In genomic region chr4:118054615-118055014, GRCm38 (mm10) we compare ENCODE assay signal across 23 mouse cellular contexts.
DNase-seq lines count a peak whose midpoint lies in the region; ATAC-seq and TF ChIP-seq lines count a peak whose summit lies in the region.
"Had no signal": no experiment of that assay in that cellular context is flagged by ENCODE, and none has a peak within 500 bp of the region (broad histone marks: within the 10 kb centered on the region; RNA-seq: fewer than 3 reads in every experiment).

No protein-coding gene starts in this region.

- no peak for ATAC-seq in stomach, embryonic 15.5 days (ENCODE audit: insufficient read depth, low FRiP score, low read depth)
- no peak for ATAC-seq in stomach, postnatal 0 days (ENCODE audit: low FRiP score, low TSS enrichment)
- ATAC-seq in embryonic facial prominence, embryonic 13.5 days (ENCODE audit: insufficient number of reproducible peaks, insufficient read depth, low FRiP score, low TSS enrichment, low read depth), result peak; percentile 67; the same call in 1 of the 2 replicates
- peak; percentile 38 for ATAC-seq in limb, embryonic 13.5 days (ENCODE audit: low FRiP score, low read depth)
- ATAC-seq: forebrain, embryonic 14.5 days; midbrain, embryonic 13.5 days had no signal

- H3K27ac ChIP-seq in stomach, embryonic 15.5 days, result 0 out of 2 replicates have a peak overlapping the region, but pooled peaks have one; percentile 11
- H3K27ac ChIP-seq in stomach, postnatal 0 days (replicated peaks), result no peak overlapping the region
- H3K27ac ChIP-seq in embryonic facial prominence, embryonic 13.5 days, result peak overlapping the region; percentile 77
- H3K27ac ChIP-seq in limb, embryonic 13.5 days, result peak overlapping the region; percentile 72
- H3K27ac ChIP-seq: gastrocnemius, adult 2 months; heart, embryonic 10.5 days; hindbrain, embryonic 10.5 days; midbrain, embryonic 13.5 days had no signal

- peaks cover 33% of the 10 kb centered on the region for H3K4me1 ChIP-seq in stomach, embryonic 15.5 days
- peaks cover 12% of the 10 kb centered on the region for H3K4me1 ChIP-seq in stomach, postnatal 0 days (replicated peaks; ENCODE audit: control insufficient read depth, insufficient read depth)
- H3K4me1 ChIP-seq in embryonic facial prominence, embryonic 13.5 days, result peaks cover 47% of the 10 kb centered on the region
- peaks cover 62% of the 10 kb centered on the region for H3K4me1 ChIP-seq in limb, embryonic 13.5 days

- no peaks in the 10 kb centered on the region for H3K36me3 ChIP-seq in stomach, embryonic 15.5 days
- no peaks in the 10 kb centered on the region for H3K36me3 ChIP-seq in stomach, postnatal 0 days (ENCODE audit: control insufficient read depth, insufficient read depth, low read length)
- no peaks in the 10 kb centered on the region for H3K36me3 ChIP-seq in embryonic facial prominence, embryonic 13.5 days
- peaks cover 4% of the 10 kb centered on the region; the same call in 1 of the 2 replicates for H3K36me3 ChIP-seq in limb, embryonic 13.5 days
- H3K36me3 ChIP-seq: heart, embryonic 10.5 days; hindbrain, embryonic 10.5 days; midbrain, embryonic 13.5 days had no signal

- TF ChIP-seq CTCF in stomach, postnatal 0 days (IDR thresholded peaks at IDR 0.05; ENCODE audit: low read depth), result no peak

- TF ChIP-seq EP300 in stomach, postnatal 0 days (optimal IDR thresholded peaks at IDR 0.05), result no peak

- H3K27me3 ChIP-seq in stomach, embryonic 15.5 days (replicated peaks), result no peaks in the 10 kb centered on the region
- H3K27me3 ChIP-seq in stomach, postnatal 0 days (ENCODE audit: control insufficient read depth, insufficient read depth, low read length), result no peaks in the 10 kb centered on the region
- H3K27me3 ChIP-seq in embryonic facial prominence, embryonic 13.5 days, result no peaks in the 10 kb centered on the region
- H3K27me3 ChIP-seq in limb, embryonic 13.5 days, result no peaks in the 10 kb centered on the region
- H3K27me3 ChIP-seq: CH12.LX; megakaryocyte, embryonic 14.5 days; midbrain, embryonic 13.5 days had no signal

- WGBS in stomach, embryonic 15.5 days, result 58% methylated on average over 8 of the region's 8 CpGs
- 49% methylated on average over 8 of the region's 8 CpGs for WGBS in stomach, postnatal 0 days
- WGBS in embryonic facial prominence, embryonic 13.5 days, result 27% methylated on average over 8 of the region's 8 CpGs
- 32% methylated on average over 8 of the region's 8 CpGs for WGBS in limb, embryonic 13.5 days

- peak overlapping the region; percentile 33 for H3K4me2 ChIP-seq in stomach, embryonic 15.5 days
- no peak overlapping the region for H3K4me2 ChIP-seq in stomach, postnatal 0 days (replicated peaks; ENCODE audit: low read depth)
- H3K4me2 ChIP-seq in embryonic facial prominence, embryonic 13.5 days, result peak overlapping the region; percentile 48
- peak overlapping the region; percentile 51 for H3K4me2 ChIP-seq in limb, embryonic 13.5 days (replicated peaks)
- H3K4me2 ChIP-seq: midbrain, embryonic 13.5 days had no signal

- intact Hi-C loops in gastrocnemius, postnatal 36 days (cut with DNase I), result no loop called here

- H3K4me3 ChIP-seq in stomach, embryonic 15.5 days (replicated peaks), result no peak overlapping the region
- no peak overlapping the region for H3K4me3 ChIP-seq in stomach, postnatal 0 days (ENCODE audit: low read depth, low read length)
- H3K4me3 ChIP-seq in embryonic facial prominence, embryonic 13.5 days, result no peak overlapping the region
- H3K4me3 ChIP-seq in limb, embryonic 13.5 days, result peak overlapping the region; percentile 20
- H3K4me3 ChIP-seq: gastrocnemius, adult 2 months; heart, embryonic 10.5 days; hindbrain, embryonic 10.5 days; megakaryocyte, embryonic 14.5 days; midbrain, embryonic 13.5 days had no signal

- no peaks in the 10 kb centered on the region for H3K9me3 ChIP-seq in stomach, embryonic 15.5 days
- H3K9me3 ChIP-seq in stomach, postnatal 0 days (ENCODE audit: control insufficient read depth, low read length), result no peaks in the 10 kb centered on the region
- no peaks in the 10 kb centered on the region for H3K9me3 ChIP-seq in embryonic facial prominence, embryonic 13.5 days
- no peaks in the 10 kb centered on the region for H3K9me3 ChIP-seq in limb, embryonic 13.5 days
- H3K9me3 ChIP-seq: heart, embryonic 10.5 days; hindbrain, embryonic 10.5 days; megakaryocyte, embryonic 14.5 days; midbrain, embryonic 13.5 days had no signal

- DNase-seq in stomach, postnatal 0 days (ENCODE audit: low spot score), result no peak
- no peak for DNase-seq in right cerebral cortex, postnatal 4 days
- DNase-seq in gastrocnemius, postnatal 36 days, result no peak
- DNase-seq in heart, postnatal 4 days, result no peak
- DNase-seq: adrenal gland, postnatal 36 days; B cell, adult 2 months; cerebellum, adult 9-10 months; gastrocnemius, adult 2 months; kidney, adult 9 months; kidney, postnatal 25 days; layer of hippocampus, postnatal 36 days; liver; lung, postnatal 14 days; thymus, postnatal 36 days had no signal

- no peak overlapping the region for H3K9ac ChIP-seq in stomach, embryonic 15.5 days
- H3K9ac ChIP-seq in stomach, postnatal 0 days (ENCODE audit: low read length), result no peak overlapping the region
- H3K9ac ChIP-seq in embryonic facial prominence, embryonic 13.5 days, result no peak overlapping the region
- peak overlapping the region; percentile 50 for H3K9ac ChIP-seq in limb, embryonic 13.5 days
- H3K9ac ChIP-seq: midbrain, embryonic 13.5 days had no signal

Comparison
In these comparisons a context has a peak if more than half of its experiments do, and no peak if none do; other contexts are left out.
1. ATAC-seq: peak in embryonic facial prominence, embryonic 13.5 days (single experiment) and limb, embryonic 13.5 days (single experiment); none in stomach, embryonic 15.5 days (single experiment) and stomach, postnatal 0 days (single experiment).